Mouse (Mus musculus): ENCODE measurements around the gene Arhgef10l. TPM values are rescaled to one million over a fixed set of nuclear protein-coding genes. Genes with fewer than 3 reads are reported as not detected.

Arhgef10l gene
- polyA plus RNA-seq, 1 experiment from 2014 or later = 13.4 TPM

- Histone ChIP-seq H3K4me3 (ENCODE audit: low read depth, low read length) (no peak overlapping the region), H3K9me3 (ENCODE audit: control insufficient read depth, low read length) (no peaks in the 10 kb centered on the region), H3K27me3 (replicated peaks; ENCODE audit: control insufficient read depth, insufficient read depth, low read length) (no peaks in the 10 kb centered on the region), H3K4me1 (ENCODE audit: control insufficient read depth, insufficient read depth, low read length) (no peaks in the 10 kb centered on the region), H3K9ac (ENCODE audit: low read depth, low read length) (no peak overlapping the region), H3K4me2 (ENCODE audit: low read depth, low read length) (no peak overlapping the region), H3K36me3 (ENCODE audit: control insufficient read depth, insufficient read depth, low read length) (0 out of 2 replicates have a peak, but pooled peaks cover 25% of the 10 kb centered on the region), H3K27ac (replicated peaks; ENCODE audit: low read depth, low read length) (no peak overlapping the region)
- 77% methylated on average over 10 of the region's 10 CpGs for WGBS
- ATAC-seq (ENCODE audit: low read depth) (no peak), DNase-seq (ENCODE audit: low spot score) (no peak)
These were observed 140.1 kb downstream of the Arhgef10l start for GRCm38 (mm10) chr4:140525674-140526177.

DNA sequence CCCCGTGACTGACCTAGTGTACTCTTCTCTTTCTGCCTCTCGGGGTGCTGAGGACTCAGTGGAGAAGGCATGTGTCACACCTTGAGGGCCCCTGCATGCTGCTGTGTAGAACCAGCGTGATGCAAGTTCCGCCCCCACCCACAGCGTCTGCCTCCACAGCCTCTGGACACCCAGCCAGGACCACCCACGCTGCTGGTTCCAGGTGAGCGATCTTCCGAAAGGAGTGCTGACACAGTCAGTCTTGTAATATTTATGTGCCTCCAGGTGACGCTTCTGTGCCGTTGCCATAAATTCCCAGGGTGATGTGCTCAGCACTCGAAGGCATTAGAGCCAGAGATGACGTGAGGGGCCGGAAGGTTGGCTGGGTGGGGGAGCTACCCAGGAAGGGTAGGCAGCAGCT lies 140.9 kb downstream of the Arhgef10l start:
- ATAC-seq (ENCODE audit: low read depth) (no peak), DNase-seq (ENCODE audit: low spot score) (no peak)
- Histone ChIP-seq H3K9ac (ENCODE audit: low read depth, low read length) (no peak overlapping the region), H3K4me1 (ENCODE audit: control insufficient read depth, insufficient read depth, low read length) (no peaks in the 10 kb centered on the region), H3K4me3 (ENCODE audit: low read depth, low read length) (no peak overlapping the region), H3K9me3 (ENCODE audit: control insufficient read depth, low read length) (no peaks in the 10 kb centered on the region), H3K36me3 (ENCODE audit: control insufficient read depth, insufficient read depth, low read length) (0 out of 2 replicates have a peak, but pooled peaks cover 26% of the 10 kb centered on the region), H3K4me2 (ENCODE audit: low read depth, low read length) (no peak overlapping the region), H3K27me3 (replicated peaks; ENCODE audit: control insufficient read depth, insufficient read depth, low read length) (no peaks in the 10 kb centered on the region), H3K27ac (replicated peaks; ENCODE audit: low read depth, low read length) (no peak overlapping the region)
- 72% methylated on average over 12 of the region's 13 CpGs for WGBS

DNA sequence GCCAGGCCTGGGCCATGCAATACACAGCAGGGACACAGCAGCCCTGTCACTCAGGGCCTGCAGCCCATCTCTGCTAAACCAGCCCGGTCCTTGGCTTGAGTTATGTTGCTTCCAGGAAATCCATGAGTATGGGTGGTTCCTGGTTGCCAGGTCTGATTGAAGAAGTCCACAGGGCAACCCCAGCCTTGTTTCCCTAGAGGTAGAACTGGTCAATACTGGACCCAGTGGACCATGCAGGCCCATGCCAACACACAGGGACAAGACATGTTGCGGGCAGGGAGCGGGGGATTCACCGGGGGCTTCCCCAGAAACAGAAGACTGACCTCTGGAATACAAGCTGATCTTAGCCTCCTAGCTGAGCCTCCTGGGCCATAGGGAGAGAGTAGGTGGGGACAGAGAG lies 142.9 kb downstream of the Arhgef10l start:
- Histone ChIP-seq H3K36me3 (ENCODE audit: control insufficient read depth, insufficient read depth, low read length) (peaks cover 44% of the 10 kb centered on the region), H3K4me1 (ENCODE audit: control insufficient read depth, insufficient read depth, low read length) (no peaks in the 10 kb centered on the region), H3K9ac (ENCODE audit: low read depth, low read length) (no peak overlapping the region), H3K4me2 (ENCODE audit: low read depth, low read length) (no peak overlapping the region), H3K27ac (replicated peaks; ENCODE audit: low read depth, low read length) (no peak overlapping the region), H3K4me3 (ENCODE audit: low read depth, low read length) (no peak overlapping the region), H3K9me3 (ENCODE audit: control insufficient read depth, low read length) (no peaks in the 10 kb centered on the region), H3K27me3 (replicated peaks; ENCODE audit: control insufficient read depth, insufficient read depth, low read length) (no peaks in the 10 kb centered on the region)
- 96% methylated on average over 4 of the region's 4 CpGs for WGBS
- ATAC-seq (ENCODE audit: low read depth) (no peak), DNase-seq (ENCODE audit: low spot score) (no peak)

DNA sequence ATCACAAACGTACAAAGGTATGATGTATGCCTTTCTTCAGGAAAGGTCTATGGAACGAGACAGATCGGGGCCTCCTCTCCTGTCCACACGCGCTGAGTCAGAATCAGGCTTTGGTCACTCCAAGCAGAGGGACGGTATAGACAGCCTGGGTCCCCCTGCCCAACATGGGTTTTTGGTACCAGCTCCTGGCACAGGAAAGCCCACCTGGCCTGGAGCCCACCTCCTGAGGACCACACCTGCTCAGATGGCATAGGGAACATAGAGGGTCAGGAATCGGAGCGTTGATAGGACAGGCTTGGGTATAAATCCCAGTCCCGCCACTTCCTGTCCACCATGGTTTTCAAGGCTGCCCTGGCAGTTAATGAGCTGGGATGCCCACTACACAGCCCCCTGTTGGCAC lies 145.1 kb downstream of the Arhgef10l start:
- 93% methylated on average over 9 of the region's 9 CpGs for whole genome bisulfite sequencing
- H3K4me3 ChIP-seq (ENCODE audit: low read depth, low read length) = no peak overlapping the region
- no peaks in the 10 kb centered on the region for H3K4me1 ChIP-seq (ENCODE audit: control insufficient read depth, insufficient read depth, low read length)
- peaks cover 47% of the 10 kb centered on the region for H3K36me3 ChIP-seq (ENCODE audit: control insufficient read depth, insufficient read depth, low read length)
- no peaks in the 10 kb centered on the region for H3K27me3 ChIP-seq (replicated peaks; ENCODE audit: control insufficient read depth, insufficient read depth, low read length)
- no peak overlapping the region for H3K27ac ChIP-seq (replicated peaks; ENCODE audit: low read depth, low read length)
- no peak overlapping the region for H3K4me2 ChIP-seq (ENCODE audit: low read depth, low read length)
- ATAC-seq (ENCODE audit: low read depth) (no peak), DNase-seq (ENCODE audit: low spot score) (no peak)
- H3K9me3 ChIP-seq (ENCODE audit: control insufficient read depth, low read length) = no peaks in the 10 kb centered on the region
- H3K9ac ChIP-seq (ENCODE audit: low read depth, low read length) = no peak overlapping the region

- Histone ChIP-seq H3K9ac (ENCODE audit: low read depth, low read length) (no peak overlapping the region), H3K9me3 (ENCODE audit: control insufficient read depth, low read length) (no peaks in the 10 kb centered on the region), H3K4me3 (ENCODE audit: low read depth, low read length) (no peak overlapping the region), H3K27ac (replicated peaks; ENCODE audit: low read depth, low read length) (no peak overlapping the region), H3K4me1 (ENCODE audit: control insufficient read depth, insufficient read depth, low read length) (no peaks in the 10 kb centered on the region), H3K36me3 (ENCODE audit: control insufficient read depth, insufficient read depth, low read length) (peaks cover 41% of the 10 kb centered on the region), H3K4me2 (ENCODE audit: low read depth, low read length) (no peak overlapping the region), H3K27me3 (replicated peaks; ENCODE audit: control insufficient read depth, insufficient read depth, low read length) (no peaks in the 10 kb centered on the region)
- peak; percentile 17 for DNase-seq (ENCODE audit: low spot score)
- no peak; the same call in 1 of the 2 replicates for ATAC-seq (ENCODE audit: low read depth)
- 73% methylated on average over 4 of the region's 4 CpGs for WGBS
These were observed 152.0 kb downstream of the Arhgef10l start for GRCm38 (mm10) chr4:140513797-140514196.

- no peak for ATAC-seq (ENCODE audit: low read depth)
These were observed 156.0 kb downstream of the Arhgef10l start for GRCm38 (mm10) chr4:140509856-140510255.

GRCm38 (mm10) chr4:140507172-140507714 lies 158.6 kb downstream of the Arhgef10l start:
- H3K9ac ChIP-seq (ENCODE audit: low read depth, low read length) = no peak overlapping the region
- WGBS = 45% methylated on average over 12 of the region's 15 CpGs

More at GRCm38 (mm10) chr4:140509856-140510255, 156.0 kb downstream of the Arhgef10l start:
- no peaks in the 10 kb centered on the region for H3K9me3 ChIP-seq (ENCODE audit: control insufficient read depth, low read length)
- H3K4me1 ChIP-seq (ENCODE audit: control insufficient read depth, insufficient read depth, low read length) = no peaks in the 10 kb centered on the region
- H3K4me2 ChIP-seq (ENCODE audit: low read depth, low read length) = no peak overlapping the region
- H3K4me3 ChIP-seq (ENCODE audit: low read depth, low read length) = no peak overlapping the region
- H3K36me3 ChIP-seq (ENCODE audit: control insufficient read depth, insufficient read depth, low read length) = peaks cover 11% of the 10 kb centered on the region; the same call in 1 of the 2 replicates
- no peak for DNase-seq (ENCODE audit: low spot score)
- H3K27ac ChIP-seq (replicated peaks; ENCODE audit: low read depth, low read length) = no peak overlapping the region
- no peaks in the 10 kb centered on the region for H3K27me3 ChIP-seq (replicated peaks; ENCODE audit: control insufficient read depth, insufficient read depth, low read length)
- H3K9ac ChIP-seq (ENCODE audit: low read depth, low read length) = no peak overlapping the region

DNA sequence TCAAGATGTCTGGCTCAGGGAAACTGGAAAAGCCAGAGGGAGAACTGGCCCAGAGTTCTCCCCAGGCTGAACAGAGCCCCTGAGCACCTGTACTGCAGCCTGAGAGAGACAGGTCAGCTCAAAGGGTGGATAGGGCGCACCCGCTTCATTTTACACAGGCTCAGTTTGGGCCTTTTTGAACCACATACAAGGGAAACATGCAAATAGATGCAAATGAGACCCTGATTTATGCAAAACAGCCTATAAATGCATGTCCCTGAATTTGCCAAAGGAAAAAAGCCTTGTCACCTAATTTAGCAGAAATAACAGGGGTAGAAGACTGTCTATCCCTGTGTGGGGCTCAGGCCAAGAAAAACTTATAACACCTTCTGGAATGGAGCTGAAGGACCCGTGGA lies 160.2 kb downstream of the Arhgef10l start:
- Histone ChIP-seq H3K4me1 (ENCODE audit: control insufficient read depth, insufficient read depth, low read length) (no peaks in the 10 kb centered on the region), H3K27me3 (replicated peaks; ENCODE audit: control insufficient read depth, insufficient read depth, low read length) (no peaks in the 10 kb centered on the region), H3K27ac (replicated peaks; ENCODE audit: low read depth, low read length) (no peak overlapping the region), H3K36me3 (ENCODE audit: control insufficient read depth, insufficient read depth, low read length) (no peaks in the 10 kb centered on the region), H3K9ac (ENCODE audit: low read depth, low read length) (no peak overlapping the region), H3K9me3 (ENCODE audit: control insufficient read depth, low read length) (no peaks in the 10 kb centered on the region), H3K4me3 (ENCODE audit: low read depth, low read length) (no peak overlapping the region), H3K4me2 (ENCODE audit: low read depth, low read length) (no peak overlapping the region)
- no peak for ATAC-seq (ENCODE audit: low read depth)
- WGBS = 81% methylated on average over 3 of the region's 3 CpGs
- no peak for DNase-seq (ENCODE audit: low spot score)

More at GRCm38 (mm10) chr4:140507172-140507714, 158.6 kb downstream of the Arhgef10l start:
- Histone ChIP-seq H3K4me2 (ENCODE audit: low read depth, low read length) (no peak overlapping the region), H3K27ac (replicated peaks; ENCODE audit: low read depth, low read length) (no peak overlapping the region), H3K4me3 (ENCODE audit: low read depth, low read length) (no peak overlapping the region), H3K9me3 (ENCODE audit: control insufficient read depth, low read length) (no peaks in the 10 kb centered on the region), H3K4me1 (ENCODE audit: control insufficient read depth, insufficient read depth, low read length) (no peaks in the 10 kb centered on the region), H3K36me3 (ENCODE audit: control insufficient read depth, insufficient read depth, low read length) (no peaks in the 10 kb centered on the region), H3K27me3 (replicated peaks; ENCODE audit: control insufficient read depth, insufficient read depth, low read length) (no peaks in the 10 kb centered on the region)
- ATAC-seq (ENCODE audit: low read depth) = no peak
- DNase-seq (ENCODE audit: low spot score) = no peak

DNA sequence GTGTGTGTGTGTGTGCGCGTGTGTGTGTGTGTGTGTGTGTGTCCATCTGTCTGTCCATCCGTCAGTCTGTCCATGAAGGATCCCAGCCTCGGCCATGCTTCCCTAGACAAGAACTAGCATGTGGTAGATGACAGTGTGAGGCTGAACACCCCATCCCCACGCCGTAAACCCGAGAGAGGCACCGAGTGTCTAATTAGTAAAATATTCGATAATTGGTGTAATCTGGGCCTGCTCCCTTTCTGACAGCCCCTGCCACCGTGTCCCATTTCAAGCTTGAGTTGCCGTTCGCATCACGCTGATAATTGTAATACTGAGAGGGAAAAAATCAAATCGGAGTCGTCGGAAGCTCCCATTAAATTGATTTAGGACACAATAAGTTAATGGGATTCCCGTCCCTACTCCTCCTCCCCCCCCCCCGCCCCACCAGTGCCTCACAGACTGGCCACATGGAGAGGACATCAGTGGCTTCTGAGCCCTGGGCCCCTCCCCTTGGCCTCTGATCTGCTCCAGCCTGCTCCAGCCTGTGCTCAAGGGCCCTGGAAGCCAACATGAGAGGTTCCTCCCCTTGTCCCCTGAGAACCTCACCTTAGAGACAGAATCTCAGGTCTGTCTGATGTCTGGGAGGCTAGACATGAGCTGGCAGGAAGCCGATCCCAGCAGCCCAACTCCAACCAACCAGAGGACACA lies 160.7 kb downstream of the Arhgef10l start:
- ATAC-seq (ENCODE audit: low read depth) (no peak), DNase-seq (ENCODE audit: low spot score) (no peak)
- H3K4me1 ChIP-seq (ENCODE audit: control insufficient read depth, insufficient read depth, low read length) = no peaks in the 10 kb centered on the region
- H3K36me3 ChIP-seq (ENCODE audit: control insufficient read depth, insufficient read depth, low read length) = no peaks in the 10 kb centered on the region
- H3K4me3 ChIP-seq (ENCODE audit: low read depth, low read length) = no peak overlapping the region
- no peak overlapping the region for H3K9ac ChIP-seq (ENCODE audit: low read depth, low read length)
- H3K27me3 ChIP-seq (replicated peaks; ENCODE audit: control insufficient read depth, insufficient read depth, low read length) = no peaks in the 10 kb centered on the region
- no peak overlapping the region for H3K4me2 ChIP-seq (ENCODE audit: low read depth, low read length)
- H3K9me3 ChIP-seq (ENCODE audit: control insufficient read depth, low read length) = no peaks in the 10 kb centered on the region
- no peak overlapping the region for H3K27ac ChIP-seq (replicated peaks; ENCODE audit: low read depth, low read length)
- WGBS = 62% methylated on average over 17 of the region's 19 CpGs
